Mouse (Mus musculus) testis, postnatal 14 days (tissue): Measurements from ENCODE around the gene Gm8020.
"Not testable (repeated sequence)": the region's sequence is repeated elsewhere in the genome, so short reads cannot be mapped to it uniquely, and the experiment has no call there.

ENCODE experiments used
- DNase-seq: peaks from one replicate; pipeline ENCODE4 v3.0.0; 2021; ENCODE audit warnings: low spot score

Gm8020 gene

DNA sequence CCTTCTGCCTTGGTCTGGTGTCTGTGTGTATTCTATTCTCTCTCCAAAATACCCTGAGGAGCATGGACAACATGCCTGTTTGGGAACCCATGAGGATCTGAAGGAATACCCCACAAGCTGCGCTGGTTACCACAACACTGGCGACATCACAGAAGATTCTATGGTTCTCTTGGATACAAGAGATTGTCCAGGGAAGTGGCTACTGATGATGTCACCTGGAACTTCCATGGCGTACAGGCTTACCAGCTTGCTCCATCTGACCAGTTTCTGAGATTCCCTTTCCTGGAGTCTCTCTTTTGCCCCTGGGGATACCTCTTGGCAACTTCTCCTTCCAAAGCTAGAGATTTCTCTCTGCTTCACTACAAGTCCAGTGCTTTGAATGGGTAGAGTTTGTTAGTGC, at the start of gene Gm8020:
Gene Gm8020 (minus strand): TSS at position 101 of the 400 bp plus-strand sequence.
- not testable (repeated sequence) for DNase-seq

DNA sequence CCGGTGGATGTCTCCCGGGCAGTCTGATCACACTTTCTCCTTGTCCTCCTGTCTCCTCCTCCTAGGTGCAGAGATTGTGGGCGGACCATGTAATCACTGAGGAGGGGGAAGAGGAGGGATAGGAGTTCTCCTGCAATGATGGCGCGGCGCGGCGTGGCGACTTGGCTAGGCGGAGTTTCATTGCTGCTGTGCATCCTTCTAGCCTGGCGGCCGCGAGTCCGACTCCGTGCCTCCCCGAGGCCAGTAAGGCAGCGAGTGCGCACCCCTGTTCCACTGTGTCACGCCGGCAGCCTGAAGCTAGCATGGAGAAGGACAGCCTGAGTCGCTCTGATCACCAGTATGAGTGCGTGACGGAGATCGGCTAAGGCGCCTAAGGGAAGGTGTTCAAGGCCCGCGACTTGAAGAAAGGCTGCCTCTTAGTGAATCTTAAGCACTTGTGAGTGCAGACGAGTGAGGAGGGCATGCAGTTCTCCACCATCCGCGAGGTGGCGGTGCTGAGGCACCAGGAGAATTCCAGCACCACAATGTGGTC, 41.1 kb upstream of the Gm8020 start:
- peak; percentile 45 for DNase-seq

DNA sequence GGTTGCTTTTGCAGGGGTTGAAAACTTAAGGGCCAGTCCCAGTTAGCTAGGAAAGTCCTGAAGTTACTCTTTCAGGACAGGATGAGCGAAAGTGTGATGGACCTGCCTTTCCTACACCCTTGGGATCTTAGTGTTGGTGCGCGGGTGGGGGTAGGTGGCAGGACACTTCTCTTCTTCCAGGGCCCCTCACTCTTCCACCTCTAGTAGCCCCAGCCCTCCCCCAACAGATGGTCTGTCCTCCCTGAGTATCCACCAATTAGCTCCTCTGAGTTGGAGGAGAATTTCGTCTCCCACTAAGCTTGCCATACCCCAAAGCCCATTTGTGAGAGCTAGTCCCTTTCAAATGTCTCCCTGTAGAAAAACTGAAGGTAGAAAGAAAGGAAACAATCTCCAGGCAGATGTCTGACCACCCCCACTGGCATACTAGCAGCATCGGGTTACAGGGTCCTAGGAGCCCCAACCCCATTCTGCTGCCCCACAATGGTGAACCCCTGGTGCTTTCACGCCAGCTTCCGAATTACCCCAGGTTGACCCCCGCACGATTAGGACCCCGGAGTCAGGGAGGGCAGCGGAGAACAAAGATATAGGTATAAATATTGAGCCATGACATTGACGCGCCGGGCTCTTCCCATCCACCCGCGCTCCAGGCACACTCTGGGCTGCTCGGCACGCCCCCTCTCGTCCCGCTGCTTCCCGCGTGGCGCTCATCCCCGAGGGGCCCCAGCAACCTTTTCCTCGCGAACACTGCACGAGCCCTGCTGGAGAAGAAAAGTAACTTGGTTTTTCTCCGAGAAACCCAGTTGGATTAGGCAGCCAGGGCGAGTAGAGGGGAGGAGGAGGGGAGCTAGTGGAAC, 40.4 kb upstream of the Gm8020 start:
- not testable (repeated sequence) for DNase-seq

DNA sequence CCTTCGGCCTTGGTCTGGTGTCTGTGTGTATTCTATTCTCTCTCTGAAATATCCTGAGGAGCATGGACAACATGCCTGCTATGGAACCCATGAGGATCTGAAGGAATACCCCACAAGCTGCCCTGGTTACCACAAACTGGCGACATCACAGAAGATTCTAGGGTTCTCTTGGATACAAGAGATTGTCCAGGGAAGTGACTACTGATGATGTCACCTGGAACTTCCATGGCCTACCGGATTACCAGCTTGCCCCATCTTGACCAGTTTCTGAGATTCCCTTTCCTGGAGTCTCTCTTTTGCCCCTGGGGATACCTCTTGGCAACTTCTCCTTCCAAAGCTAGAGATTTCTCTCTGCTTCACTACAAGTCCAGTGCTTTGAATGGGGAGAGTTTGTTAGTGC, 22.0 kb upstream of the Gm8020 start, which contains the start of gene Gm8024:
Gene Gm8024 (minus strand): TSS at position 101 of the 400 bp plus-strand sequence.
- DNase-seq = not testable (repeated sequence)

DNA sequence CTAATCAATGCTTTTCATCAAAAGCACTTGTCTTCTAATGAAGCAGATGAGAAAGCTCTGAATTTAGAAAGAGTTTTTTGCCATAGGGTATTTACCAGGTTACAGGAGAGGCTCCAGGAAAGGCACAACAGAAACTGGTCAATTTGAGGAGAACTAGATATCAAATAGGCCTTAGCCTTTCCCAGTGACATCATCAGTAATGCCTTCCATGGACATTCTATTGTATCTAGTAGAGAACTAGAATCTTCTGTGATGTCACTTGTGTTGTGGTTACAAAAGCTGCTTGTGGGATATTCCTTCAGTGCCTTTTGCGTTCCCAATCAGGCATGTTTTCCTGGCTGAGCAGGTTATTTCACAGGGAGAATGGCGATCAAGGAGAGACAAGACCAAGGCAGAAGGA, 38.6 kb downstream of the Gm8020 start, which contains the start of gene Gm8011:
Gene Gm8011 (plus strand): TSS at position 301 of the 400 bp plus-strand sequence.
- not testable (repeated sequence) for DNase-seq
